Mouse (Mus musculus): Measurements from ENCODE around the gene Gm49403.

DNA sequence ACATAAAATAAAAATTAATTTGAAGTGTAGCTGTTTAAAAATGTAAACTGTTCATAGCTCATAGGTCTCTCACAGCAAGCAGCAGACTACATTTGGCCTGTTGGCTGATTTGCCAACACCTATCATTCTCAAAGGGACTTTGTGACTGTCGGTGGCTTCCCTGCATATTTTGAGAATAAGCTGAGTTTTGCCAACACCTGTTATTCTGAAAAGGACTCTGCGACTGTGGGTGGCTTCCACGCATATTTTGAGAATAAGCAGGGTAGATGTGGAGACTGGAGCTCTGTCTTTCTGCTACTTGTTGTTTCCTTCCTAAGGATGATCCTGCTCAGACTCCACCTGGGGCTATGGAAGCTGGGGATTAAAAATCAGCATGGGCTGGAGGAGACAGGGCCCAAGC is 30.6 kb upstream of the Gm49403 start:
- TF ChIP-seq CTCF (IDR thresholded peaks at IDR 0.05; ENCODE audit: low read depth) (no peak), EP300 (IDR thresholded peaks at IDR 0.05; ENCODE audit: low read depth) (no peak)
